Mouse (Mus musculus): Measurements from ENCODE around the gene Dcaf4. TPM values are rescaled to one million over a fixed set of nuclear protein-coding genes. Genes with fewer than 3 reads are reported as not detected.

The Dcaf4 gene
- polyA plus RNA-seq, 1 experiment from 2014 or later = 51.4 TPM

Other genes with a start within 250 kb of the Dcaf4 start
- 25.0 and 26.9 TPM in 2 replicates for gene Dpf3, start 32.8 kb upstream of the Dcaf4 start, polyA plus RNA-seq (2015; fragmentation: Nextera tagmentation; extraction: Ambion mirVana)
- 30.4 and 31.7 TPM in 2 replicates for gene Zfyve1, start 76.8 kb downstream of the Dcaf4 start, polyA plus RNA-seq (2015; fragmentation: Nextera tagmentation; extraction: Ambion mirVana)
- 248 and 266 TPM in 2 replicates for gene Rbm25, start 110.8 kb downstream of the Dcaf4 start, polyA plus RNA-seq (2015; fragmentation: Nextera tagmentation; extraction: Ambion mirVana)
- 70.0 and 74.7 TPM in 2 replicates for gene Psen1, start 167.7 kb downstream of the Dcaf4 start, polyA plus RNA-seq (2015; fragmentation: Nextera tagmentation; extraction: Ambion mirVana)
- gene Papln, start 243.2 kb downstream of the Dcaf4 start, polyA plus RNA-seq (2015; fragmentation: Nextera tagmentation; extraction: Ambion mirVana) = 0.22 and 0.28 TPM in 2 replicates